Mouse (Mus musculus) embryo, embryonic 9.5 days (tissue): ENCODE measurements around the gene Hcn1.
"Not testable (repeated sequence)": the region's sequence is repeated elsewhere in the genome, so short reads cannot be mapped to it uniquely, and the experiment has no call there.

Experiments used
- DNase-seq: peaks from one replicate; pipeline ENCODE4 v3.0.0-alpha.2; 2017; ENCODE audit errors: extremely low spot score

Hcn1 gene

GRCm38 (mm10) chr13:117877787-117878186 lies 275.7 kb downstream of the Hcn1 start:
- no peak for DNase-seq

GRCm38 (mm10) chr13:117880471-117881225 lies 278.5 kb downstream of the Hcn1 start:
- no peak for DNase-seq

GRCm38 (mm10) chr13:117892076-117892475 lies 290.0 kb downstream of the Hcn1 start:
- DNase-seq, result no peak

- no peak for DNase-seq
Measured at GRCm38 (mm10) chr13:117898052-117898451, 295.9 kb downstream of the Hcn1 start.

GRCm38 (mm10) chr13:117907801-117908200 lies 305.7 kb downstream of the Hcn1 start:
- no peak for DNase-seq

GRCm38 (mm10) chr13:117929734-117930133 lies 327.6 kb downstream of the Hcn1 start:
- no peak for DNase-seq

GRCm38 (mm10) chr13:117931746-117932145 lies 329.6 kb downstream of the Hcn1 start:
- DNase-seq, result no peak

GRCm38 (mm10) chr13:117938761-117939160 lies 336.6 kb downstream of the Hcn1 start:
- DNase-seq, result no peak

GRCm38 (mm10) chr13:117940536-117941280 lies 338.6 kb downstream of the Hcn1 start:
- no peak for DNase-seq

- DNase-seq, result no peak
Measured at GRCm38 (mm10) chr13:117946843-117947242, 344.7 kb downstream of the Hcn1 start.

GRCm38 (mm10) chr13:117947704-117948376 lies 345.7 kb downstream of the Hcn1 start:
- no peak for DNase-seq

- peak; percentile 41 for DNase-seq
Measured at GRCm38 (mm10) chr13:117958496-117959421, 356.6 kb downstream of the Hcn1 start.

GRCm38 (mm10) chr13:117964620-117965019 lies 362.5 kb downstream of the Hcn1 start:
- no peak for DNase-seq

GRCm38 (mm10) chr13:117975382-117975781 lies 373.3 kb downstream of the Hcn1 start:
- DNase-seq, result no peak

GRCm38 (mm10) chr13:117975823-117976222 lies 373.7 kb downstream of the Hcn1 start:
- no peak for DNase-seq

- no peak for DNase-seq
Measured at GRCm38 (mm10) chr13:117984339-117984738, 382.2 kb downstream of the Hcn1 start.

- no peak for DNase-seq
Measured at GRCm38 (mm10) chr13:117999767-118000488, 397.8 kb downstream of the Hcn1 start.

GRCm38 (mm10) chr13:118000538-118000937 lies 398.4 kb downstream of the Hcn1 start:
- DNase-seq, result no peak

GRCm38 (mm10) chr13:118021176-118021575 lies 419.1 kb downstream of the Hcn1 start:
- no peak for DNase-seq

- not testable (repeated sequence) for DNase-seq
Measured at GRCm38 (mm10) chr13:118022891-118023290, 420.8 kb downstream of the Hcn1 start.

GRCm38 (mm10) chr13:118023381-118023780 lies 421.3 kb downstream of the Hcn1 start:
- no peak for DNase-seq
